Comparison of ENCODE assay signal across 9 mouse cellular contexts in genomic region chr7:25433007-25433541, GRCm38 (mm10). TPM values are rescaled to one million over a fixed set of nuclear protein-coding genes. Genes with fewer than 3 reads are reported as not detected.
DNase-seq lines count a peak whose midpoint lies in the region; ATAC-seq and TF ChIP-seq lines count a peak whose summit lies in the region.
"Had no signal": no experiment of that assay in that cellular context is flagged by ENCODE, and none has a peak within 500 bp of the region (broad histone marks: within the 10 kb centered on the region; RNA-seq: fewer than 3 reads in every experiment).

No protein-coding gene starts in this region.

- no peak overlapping the region for H3K9ac ChIP-seq in forebrain, embryonic 14.5 days (ENCODE audit: low read length)
- no peak overlapping the region for H3K9ac ChIP-seq in forebrain, postnatal 0 days
- H3K9ac ChIP-seq in ES-E14 (ENCODE audit: insufficient read depth, low read depth, low read length, poor library complexity, severe bottlenecking), result no peak overlapping the region; the same call in 1 of the 2 replicates

- intact Hi-C loops in heart, postnatal 10 days (cut with DNase I), result no loop called here

- H3K4me1 ChIP-seq in forebrain, embryonic 14.5 days (ENCODE audit: control insufficient read depth, insufficient read depth, low read length), result 0 out of 2 replicates have a peak, but pooled peaks cover 5% of the 10 kb centered on the region
- no peaks in the 10 kb centered on the region for H3K4me1 ChIP-seq in forebrain, postnatal 0 days (ENCODE audit: insufficient read depth)
- peaks cover 48 to 52% of the 10 kb centered on the region in 2 experiments for H3K4me1 ChIP-seq in ES-E14 (ENCODE audit: control insufficient read depth in 2 of 2, insufficient read depth in 2 of 2, low read length in 2 of 2, poor library complexity in 1 of 2)

- DNase-seq in forebrain, embryonic 14.5 days (ENCODE audit: low spot score), result peak; percentile 7
- DNase-seq in forebrain, postnatal 0 days, result no peak
- DNase-seq in ES-E14 (ENCODE audit: low read depth, low spot score), result peak; percentile 94
- peak; percentile 42 to 51 for DNase-seq in heart, postnatal 10 days
- DNase-seq in left cerebral cortex, adult 18-20 months (ENCODE audit: low spot score in 2 of 2), result no peak
- DNase-seq in frontal cortex, postnatal 36 days (ENCODE audit: low spot score in 2 of 2), result no peak
- no peak for DNase-seq in frontal cortex, adult 2 months (ENCODE audit: extremely low spot score in 1 of 2, low spot score in 1 of 2)
- DNase-seq: right cerebral cortex, adult 18-20 months had no signal

- no peak for TF ChIP-seq CTCF in forebrain, postnatal 0 days (IDR thresholded peaks at IDR 0.05; ENCODE audit: low read depth)

- no peaks in the 10 kb centered on the region for H3K9me3 ChIP-seq in forebrain, embryonic 14.5 days (replicated peaks; ENCODE audit: control insufficient read depth, low read length)
- H3K9me3 ChIP-seq in forebrain, postnatal 0 days (ENCODE audit: low read length), result no peaks in the 10 kb centered on the region
- H3K9me3 ChIP-seq in ES-E14 (ENCODE audit: control insufficient read depth, insufficient read depth, low read depth, low read length), result no peaks in the 10 kb centered on the region

- ATAC-seq in forebrain, embryonic 14.5 days, result no peak
- ATAC-seq in forebrain, postnatal 0 days, result no peak

- 9% methylated on average over 5 of the region's 5 CpGs for WGBS in forebrain, embryonic 14.5 days
- WGBS in forebrain, postnatal 0 days, result 10% methylated on average over 5 of the region's 5 CpGs
- 7% methylated on average over 5 of the region's 5 CpGs for WGBS in macrophage (ENCODE audit: missing documents)

- no peak overlapping the region for H3K4me2 ChIP-seq in forebrain, embryonic 14.5 days (ENCODE audit: low read length)
- no peak overlapping the region for H3K4me2 ChIP-seq in forebrain, postnatal 0 days (ENCODE audit: low read depth)

- no peaks in the 10 kb centered on the region for H3K27me3 ChIP-seq in forebrain, embryonic 14.5 days (replicated peaks; ENCODE audit: control insufficient read depth, insufficient read depth, low read length)
- H3K27me3 ChIP-seq in forebrain, postnatal 0 days (ENCODE audit: insufficient read depth, low read length), result no peaks in the 10 kb centered on the region

- H3K4me3 ChIP-seq in forebrain, embryonic 14.5 days (ENCODE audit: low read depth, low read length), result no peak overlapping the region
- H3K4me3 ChIP-seq in forebrain, postnatal 0 days (ENCODE audit: low read depth, low read length), result no peak overlapping the region
- H3K4me3 ChIP-seq in ES-E14 (ENCODE audit: insufficient read depth in 1 of 2, low read depth in 1 of 2, low read length in 2 of 2, poor library complexity in 1 of 2, severe bottlenecking in 1 of 2) (no peak overlapping the region), macrophage (ENCODE audit: inconsistent target) (no peak overlapping the region)

- 0 out of 2 replicates have a peak overlapping the region, but pooled peaks have one; percentile 18 for H3K27ac ChIP-seq in forebrain, embryonic 14.5 days (ENCODE audit: low read depth, low read length)
- no peak overlapping the region for H3K27ac ChIP-seq in forebrain, postnatal 0 days (ENCODE audit: low read depth, low read length)
- H3K27ac ChIP-seq in ES-E14 (ENCODE audit: insufficient read depth, low read depth, low read length, poor library complexity, severe bottlenecking) (peak overlapping the region; percentile 98), macrophage (peak overlapping the region; percentile 34)

- no peaks in the 10 kb centered on the region for H3K79me2 ChIP-seq in macrophage (ENCODE audit: inconsistent target)

- in situ Hi-C loops in ES-E14 (cut with MboI; ENCODE audit: low sequenced_read_pairs in 2 of 2, unreplicated experiment in 2 of 2), result no loop called here

- no peaks in the 10 kb centered on the region for H3K36me3 ChIP-seq in forebrain, embryonic 14.5 days (ENCODE audit: control insufficient read depth, insufficient read depth, low read length)
- H3K36me3 ChIP-seq in forebrain, postnatal 0 days (ENCODE audit: insufficient read depth), result no peaks in the 10 kb centered on the region
- H3K36me3 ChIP-seq in ES-E14 (ENCODE audit: control insufficient read depth, insufficient read depth, low read length, poor library complexity, severe bottlenecking), result no peaks in the 10 kb centered on the region
- H3K36me3 ChIP-seq in macrophage (ENCODE audit: inconsistent target), result no peaks in the 10 kb centered on the region

TF ChIP-seq in ES-E14, 5 proteins besides CTCF, POLR2A, EP300 and RAD21:
- peak; percentile 81; the same call in 1 of the 2 replicates for TF ChIP-seq ZNF384 (IDR thresholded peaks at IDR 0.05; ENCODE audit: low read depth, low read length)
- no peak; the same call in 1 of the 2 replicates for TF ChIP-seq CHD2 (IDR thresholded peaks at IDR 0.05; ENCODE audit: low read depth, low read length)

RNA-seq across cellular contexts. Expression of gene Cxcl17, which starts 20.4 kb away (rescaled TPM):
- polyA plus RNA-seq in forebrain, embryonic 14.5 days (2014; fragmentation: Nextera tagmentation; extraction: Ambion mirVana), result not detected in 2 replicates
- not detected in 2 replicates for total RNA-seq in forebrain, postnatal 0 days (2014; rRNA removed)
- polyA plus RNA-seq in forebrain, postnatal 0 days (2015; fragmentation: Nextera tagmentation; extraction: Ambion mirVana), result 0.35 TPM in 1 of 2 replicates, not detected in the other
- total RNA-seq in ES-E14 (2012; rRNA removed), result 0.31 TPM in 1 of 2 replicates, not detected in the other
- not detected for total RNA-seq in heart, postnatal 10 days (2021)
- not detected for total RNA-seq in macrophage (2018; cell fraction: chromatin; rRNA removed)
- total RNA-seq in macrophage (2018; cell fraction: cytosol; rRNA removed), result not detected
- total RNA-seq in macrophage (2018; cell fraction: nucleus; rRNA removed), result not detected
- not detected in 3 replicates for polyA plus RNA-seq in macrophage (2018)
- total RNA-seq in left cerebral cortex, adult 18-20 months (2021), result not detected
- polyA plus RNA-seq in frontal cortex, adult 2 months (2012; rRNA removed), result not detected in 2 replicates

RNA-seq across cellular contexts. Expression of gene Lipe, which starts 34.6 kb away (rescaled TPM):
- 5.3 and 8.3 TPM in 2 replicates for polyA plus RNA-seq in forebrain, embryonic 14.5 days (2014; fragmentation: Nextera tagmentation; extraction: Ambion mirVana)
- total RNA-seq in forebrain, postnatal 0 days (2014; rRNA removed), result 8.8 and 14.8 TPM in 2 replicates
- polyA plus RNA-seq in forebrain, postnatal 0 days (2015; fragmentation: Nextera tagmentation; extraction: Ambion mirVana), result 6.7 and 8.0 TPM in 2 replicates
- 3.8 and 4.7 TPM in 2 replicates for total RNA-seq in ES-E14 (2012; rRNA removed)
- 10 to 100 TPM; 50.2 to 67.2 TPM for total RNA-seq in heart, postnatal 10 days (2021)
- total RNA-seq in macrophage (2018; cell fraction: chromatin; rRNA removed), result 10 to 100 TPM in 18 of 26 experiments, 1 to 10 TPM in 8; 1.6 to 42.5 (median 18.0) TPM
- 10 to 100 TPM in 22 of 26 experiments, 1 to 10 TPM in 4; 5.1 to 30.7 (median 14.5) TPM for total RNA-seq in macrophage (2018; cell fraction: cytosol; rRNA removed)
- 10 to 100 TPM in 21 of 26 experiments, 1 to 10 TPM in 5; 3.6 to 31.2 (median 17.1) TPM for total RNA-seq in macrophage (2018; cell fraction: nucleus; rRNA removed)
- 7.5 to 17.2 TPM (median 9.2 TPM) in 3 replicates for polyA plus RNA-seq in macrophage (2018)
- 1 to 10 TPM; 7.6 to 8.2 TPM for total RNA-seq in left cerebral cortex, adult 18-20 months (2021)
- polyA plus RNA-seq in frontal cortex, adult 2 months (2012; rRNA removed), result 9.9 and 12.5 TPM in 2 replicates

RNA-seq across cellular contexts. Expression of gene Ceacam1, which starts 44.3 kb away (rescaled TPM):
- polyA plus RNA-seq in forebrain, embryonic 14.5 days (2014; fragmentation: Nextera tagmentation; extraction: Ambion mirVana), result 0.95 and 0.99 TPM in 2 replicates
- 0.24 and 0.31 TPM in 2 replicates for total RNA-seq in forebrain, postnatal 0 days (2014; rRNA removed)
- 0.75 and 1.4 TPM in 2 replicates for polyA plus RNA-seq in forebrain, postnatal 0 days (2015; fragmentation: Nextera tagmentation; extraction: Ambion mirVana)
- total RNA-seq in ES-E14 (2012; rRNA removed), result 5.6 and 16.0 TPM in 2 replicates
- 10 to 100 TPM; 15.0 to 15.6 TPM for total RNA-seq in heart, postnatal 10 days (2021)
- total RNA-seq in macrophage (2018; cell fraction: chromatin; rRNA removed), result 10 to 100 TPM in 2 of 26 experiments, 1 to 10 TPM in 22, under 1 TPM in 2; 0.74 to 13.9 (median 4.4) TPM
- total RNA-seq in macrophage (2018; cell fraction: cytosol; rRNA removed), result 10 to 100 TPM in 11 of 26 experiments, 1 to 10 TPM in 15; 6.4 to 13.0 (median 9.7) TPM
- total RNA-seq in macrophage (2018; cell fraction: nucleus; rRNA removed), result 10 to 100 TPM in 7 of 26 experiments, 1 to 10 TPM in 19; 2.0 to 19.3 (median 7.4) TPM
- polyA plus RNA-seq in macrophage (2018), result 5.5 to 15.5 TPM (median 10.5 TPM) in 3 replicates
- 1 to 10 TPM; 3.4 to 5.0 TPM for total RNA-seq in left cerebral cortex, adult 18-20 months (2021)
- polyA plus RNA-seq in frontal cortex, adult 2 months (2012; rRNA removed), result 4.2 and 4.9 TPM in 2 replicates

Comparison
In these comparisons a context has a peak if more than half of its experiments do, and no peak if none do; other contexts are left out.
1. DNase-seq: peak in forebrain, embryonic 14.5 days (single experiment), ES-E14 (single experiment) and heart, postnatal 10 days (2 of 2); none in forebrain, postnatal 0 days (single experiment), left cerebral cortex, adult 18-20 months (0 of 2), frontal cortex, postnatal 36 days (0 of 2) and frontal cortex, adult 2 months (0 of 2).